Mouse (Mus musculus): ENCODE results near the gene Ccdc36. TPM values are rescaled to one million over a fixed set of nuclear protein-coding genes. Genes with fewer than 3 reads are reported as not detected.

Gene Ccdc36
- 0.08 TPM in 1 of 2 replicates, not detected in the other for polyA plus RNA-seq (2015; fragmentation: Nextera tagmentation; extraction: Ambion mirVana)

- no peak within 1 kb of the TSS for H3K9ac ChIP-seq (replicated peaks)
- DNase-seq (no peak), ATAC-seq (no peak)
- H3K27me3 ChIP-seq (ENCODE audit: insufficient read depth, low read length), result no peaks in the 10 kb centered on the region
- no peak within 1 kb of the TSS for H3K27ac ChIP-seq (ENCODE audit: low read depth)
- TF ChIP-seq EP300 (IDR thresholded peaks at IDR 0.05; ENCODE audit: low read depth), result no peak
- no peak for TF ChIP-seq CTCF (IDR thresholded peaks at IDR 0.05; ENCODE audit: low read depth)
- H3K4me1 ChIP-seq (ENCODE audit: insufficient read depth), result 0 out of 2 replicates have a peak, but pooled peaks cover 3% of the 10 kb centered on the region
- no peak within 1 kb of the TSS for H3K4me2 ChIP-seq (ENCODE audit: low read depth, low read length)
- no peaks in the 10 kb centered on the region for H3K36me3 ChIP-seq (replicated peaks; ENCODE audit: insufficient read depth, low read length)
- no peak within 1 kb of the TSS for H3K4me3 ChIP-seq (ENCODE audit: low read depth, low read length)
- no peaks in the 10 kb centered on the region for H3K9me3 ChIP-seq (ENCODE audit: low read length)
Observed at GRCm38 (mm10) chr9:108428384-108428783, at the start of gene Ccdc36. Gene Ccdc36 (minus strand): TSS chr9:108428484.

DNA sequence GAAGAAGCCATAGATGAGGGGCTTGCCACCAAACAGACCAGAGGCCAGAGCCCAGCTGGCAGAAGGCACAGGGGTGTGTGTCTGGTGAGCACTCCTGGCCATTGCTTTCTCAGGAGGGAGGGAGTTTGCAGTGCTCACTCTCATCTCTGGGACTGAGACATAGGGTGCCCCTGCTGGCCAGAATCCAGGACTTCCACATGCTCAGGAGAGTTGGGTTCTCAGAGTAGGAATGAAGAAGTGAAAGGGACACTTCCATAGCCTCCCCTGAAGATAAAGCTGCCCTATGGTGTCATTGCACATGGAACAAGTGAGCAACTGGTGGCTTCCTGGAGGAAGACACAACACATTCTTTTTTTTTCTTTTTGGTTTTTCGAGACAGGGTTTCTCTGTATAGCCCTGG is 46.2 kb upstream of the Ccdc36 start:
- no peak overlapping the region for H3K9ac ChIP-seq (replicated peaks)
- no peaks in the 10 kb centered on the region for H3K9me3 ChIP-seq (ENCODE audit: low read length)
- 63% methylated on average over 1 of the region's 1 CpGs for WGBS (ENCODE audit: insufficient replicate concordance)

GRCm38 (mm10) chr9:108469845-108470244 is 41.6 kb upstream of the Ccdc36 start:
- ATAC-seq (no peak), DNase-seq (no peak)

More for the DNA sequence above, 46.2 kb upstream of the Ccdc36 start:
- ATAC-seq (no peak), DNase-seq (no peak)
- H3K27me3 ChIP-seq (ENCODE audit: insufficient read depth, low read length), result no peaks in the 10 kb centered on the region
- H3K4me1 ChIP-seq (ENCODE audit: insufficient read depth), result peaks cover 6% of the 10 kb centered on the region; the same call in 1 of the 2 replicates
- no peaks in the 10 kb centered on the region for H3K36me3 ChIP-seq (replicated peaks; ENCODE audit: insufficient read depth, low read length)
- TF ChIP-seq CTCF (IDR thresholded peaks at IDR 0.05; ENCODE audit: low read depth) (peak; percentile 34), EP300 (IDR thresholded peaks at IDR 0.05; ENCODE audit: low read depth) (no peak)
- no peak overlapping the region for H3K4me3 ChIP-seq (ENCODE audit: low read depth, low read length)
- H3K27ac ChIP-seq (ENCODE audit: low read depth), result no peak overlapping the region
- H3K4me2 ChIP-seq (ENCODE audit: low read depth, low read length), result no peak overlapping the region

DNA sequence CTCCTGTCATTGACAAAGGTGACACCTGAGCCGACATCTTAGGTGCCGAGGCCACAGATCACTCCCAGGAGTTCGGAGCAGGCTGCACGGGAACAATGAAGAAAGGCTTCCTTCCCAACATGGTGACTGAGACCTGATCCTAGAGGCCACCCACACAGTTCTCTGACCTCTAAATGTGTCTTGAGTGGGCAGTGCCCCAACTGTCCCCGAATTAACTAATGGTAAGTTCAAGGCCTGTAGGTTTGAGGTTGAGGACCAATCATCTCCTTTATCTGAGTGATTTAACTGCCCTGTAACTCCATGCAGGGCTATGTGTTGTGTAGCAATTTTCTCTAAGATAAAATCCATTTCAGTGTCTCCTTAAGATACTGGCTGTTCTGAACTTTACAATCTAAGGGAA is 41.1 kb upstream of the Ccdc36 start:
- ATAC-seq, result no peak
- Histone ChIP-seq H3K27me3 (ENCODE audit: insufficient read depth, low read length) (no peaks in the 10 kb centered on the region), H3K9ac (replicated peaks) (no peak overlapping the region), H3K36me3 (replicated peaks; ENCODE audit: insufficient read depth, low read length) (peaks cover 6% of the 10 kb centered on the region; the same call in 1 of the 2 replicates), H3K4me1 (ENCODE audit: insufficient read depth) (no peaks in the 10 kb centered on the region), H3K4me3 (ENCODE audit: low read depth, low read length) (no peak overlapping the region), H3K4me2 (ENCODE audit: low read depth, low read length) (no peak overlapping the region), H3K9me3 (ENCODE audit: low read length) (no peaks in the 10 kb centered on the region), H3K27ac (ENCODE audit: low read depth) (no peak overlapping the region)
- WGBS (ENCODE audit: insufficient replicate concordance), result 69% methylated on average over 5 of the region's 5 CpGs
- DNase-seq, result no peak
- no peak for TF ChIP-seq EP300 (IDR thresholded peaks at IDR 0.05; ENCODE audit: low read depth)
- no peak for TF ChIP-seq CTCF (IDR thresholded peaks at IDR 0.05; ENCODE audit: low read depth)

More at GRCm38 (mm10) chr9:108469845-108470244, 41.6 kb upstream of the Ccdc36 start:
- TF ChIP-seq EP300 (IDR thresholded peaks at IDR 0.05; ENCODE audit: low read depth), result no peak
- no peak for TF ChIP-seq CTCF (IDR thresholded peaks at IDR 0.05; ENCODE audit: low read depth)
- H3K9ac ChIP-seq (replicated peaks), result no peak overlapping the region
- WGBS (ENCODE audit: insufficient replicate concordance), result 57% methylated on average over 4 of the region's 4 CpGs
- H3K27ac ChIP-seq (ENCODE audit: low read depth), result no peak overlapping the region
- no peaks in the 10 kb centered on the region for H3K9me3 ChIP-seq (ENCODE audit: low read length)
- no peaks in the 10 kb centered on the region for H3K27me3 ChIP-seq (ENCODE audit: insufficient read depth, low read length)
- no peak overlapping the region for H3K4me3 ChIP-seq (ENCODE audit: low read depth, low read length)
- H3K36me3 ChIP-seq (replicated peaks; ENCODE audit: insufficient read depth, low read length), result peaks cover 6% of the 10 kb centered on the region; the same call in 1 of the 2 replicates
- no peaks in the 10 kb centered on the region for H3K4me1 ChIP-seq (ENCODE audit: insufficient read depth)
- no peak overlapping the region for H3K4me2 ChIP-seq (ENCODE audit: low read depth, low read length)

DNA sequence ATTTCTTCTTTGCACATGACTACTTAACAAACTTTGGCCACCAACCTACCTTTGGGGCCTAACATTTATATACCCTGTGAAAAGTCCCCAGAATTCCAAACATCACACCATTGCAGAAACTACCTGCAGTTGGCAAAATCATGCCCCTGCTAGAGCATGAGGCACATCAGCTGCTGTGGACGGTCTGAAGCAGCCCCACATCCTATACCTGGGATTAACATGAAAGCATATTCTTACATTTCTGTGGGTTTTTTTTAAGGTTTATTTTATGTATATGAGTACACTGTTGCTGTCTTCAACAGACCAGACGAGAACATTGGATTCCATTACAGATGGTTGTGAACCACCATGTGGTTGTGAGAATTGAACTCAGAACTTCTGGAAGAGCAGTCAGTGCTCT is 37.9 kb upstream of the Ccdc36 start:
- ATAC-seq, result no peak

DNA sequence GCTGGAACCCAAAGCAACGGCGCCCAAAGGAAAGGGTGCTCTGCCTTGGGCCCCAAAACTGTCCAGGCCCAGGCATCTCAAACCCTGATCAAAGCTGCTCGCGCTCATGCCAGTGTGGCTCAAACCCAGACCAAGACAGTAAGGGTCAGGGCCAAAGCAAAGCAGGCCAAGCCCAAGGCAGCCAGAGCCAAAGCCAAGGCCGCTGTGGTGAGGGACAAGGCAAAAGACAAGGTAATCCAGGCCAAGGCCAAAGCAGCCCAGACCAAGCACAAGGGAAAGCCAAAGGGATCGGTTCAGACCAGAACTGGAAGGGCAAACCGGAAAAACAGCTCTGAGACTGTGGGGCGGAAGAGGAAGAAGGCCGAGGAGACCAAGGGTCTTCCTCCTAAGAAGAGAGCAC is 35.4 kb upstream of the Ccdc36 start:
- H3K27ac ChIP-seq (ENCODE audit: low read depth), result no peak overlapping the region
- no peak for DNase-seq
- no peaks in the 10 kb centered on the region for H3K27me3 ChIP-seq (ENCODE audit: insufficient read depth, low read length)
- TF ChIP-seq EP300 (IDR thresholded peaks at IDR 0.05; ENCODE audit: low read depth) (no peak), CTCF (IDR thresholded peaks at IDR 0.05; ENCODE audit: low read depth) (no peak)
- H3K9me3 ChIP-seq (ENCODE audit: low read length), result no peaks in the 10 kb centered on the region
- H3K36me3 ChIP-seq (replicated peaks; ENCODE audit: insufficient read depth, low read length), result peaks cover 21% of the 10 kb centered on the region
- H3K4me1 ChIP-seq (ENCODE audit: insufficient read depth), result peaks cover 18% of the 10 kb centered on the region
- no peak for ATAC-seq
- H3K4me3 ChIP-seq (ENCODE audit: low read depth, low read length), result no peak overlapping the region
- H3K4me2 ChIP-seq (ENCODE audit: low read depth, low read length), result no peak overlapping the region
- H3K9ac ChIP-seq (replicated peaks), result no peak overlapping the region
- 96% methylated on average over 9 of the region's 9 CpGs for WGBS (ENCODE audit: insufficient replicate concordance)

More for the DNA sequence above, 37.9 kb upstream of the Ccdc36 start:
- no peak overlapping the region for H3K9ac ChIP-seq (replicated peaks)
- H3K27ac ChIP-seq (ENCODE audit: low read depth), result no peak overlapping the region
- no peak overlapping the region for H3K4me3 ChIP-seq (ENCODE audit: low read depth, low read length)
- TF ChIP-seq CTCF (IDR thresholded peaks at IDR 0.05; ENCODE audit: low read depth) (no peak), EP300 (IDR thresholded peaks at IDR 0.05; ENCODE audit: low read depth) (no peak)
- DNase-seq, result no peak
- no peaks in the 10 kb centered on the region for H3K27me3 ChIP-seq (ENCODE audit: insufficient read depth, low read length)
- peaks cover 12% of the 10 kb centered on the region for H3K4me1 ChIP-seq (ENCODE audit: insufficient read depth)
- no peaks in the 10 kb centered on the region for H3K9me3 ChIP-seq (ENCODE audit: low read length)
- 85% methylated on average over 2 of the region's 2 CpGs for WGBS (ENCODE audit: insufficient replicate concordance)
- no peak overlapping the region for H3K4me2 ChIP-seq (ENCODE audit: low read depth, low read length)
- peaks cover 21% of the 10 kb centered on the region for H3K36me3 ChIP-seq (replicated peaks; ENCODE audit: insufficient read depth, low read length)

Measured in liver, postnatal 0 days (tissue).